Mouse (Mus musculus): ENCODE measurements at regions not wholly inside any gene's neighbourhood (a gene's known extent, or its start where the extent isn't known, plus 50 kb on each side); places are given as distances from the start of the nearest gene placed in this dataset.

GRCm38 (mm10) chr7:71457409-71458103 is 106.3 kb upstream of the Gm10295 start:
- peak overlapping the region; percentile 95 for H3K27ac ChIP-seq (ENCODE audit: low read depth, low read length)
- WGBS = 19% methylated on average over 4 of the region's 4 CpGs
- H3K4me3 ChIP-seq (ENCODE audit: low read length) = no peak overlapping the region
- peaks cover 18% of the 10 kb centered on the region for H3K4me1 ChIP-seq (ENCODE audit: control insufficient read depth, insufficient read depth, low read length)
- no peaks in the 10 kb centered on the region for H3K27me3 ChIP-seq (ENCODE audit: control insufficient read depth, insufficient read depth, low read length)
- no peak overlapping the region for H3K4me2 ChIP-seq (replicated peaks; ENCODE audit: low read depth, low read length)
- H3K9ac ChIP-seq (ENCODE audit: low read depth, low read length) = no peak overlapping the region
- H3K9me3 ChIP-seq (ENCODE audit: control insufficient read depth, low read length) = 0 out of 2 replicates have a peak, but pooled peaks cover 9% of the 10 kb centered on the region
- ATAC-seq (ENCODE audit: low FRiP score, low TSS enrichment) = peak; percentile 94
- no peaks in the 10 kb centered on the region for H3K36me3 ChIP-seq (ENCODE audit: control insufficient read depth, insufficient read depth, low read length)

- ATAC-seq (ENCODE audit: low FRiP score, low TSS enrichment) = no peak
- H3K27me3 ChIP-seq (ENCODE audit: control insufficient read depth, insufficient read depth, low read length) = no peaks in the 10 kb centered on the region
- no peak overlapping the region for H3K9ac ChIP-seq (ENCODE audit: low read depth, low read length)
- no peaks in the 10 kb centered on the region for H3K36me3 ChIP-seq (ENCODE audit: control insufficient read depth, insufficient read depth, low read length)
- no peak overlapping the region for H3K4me3 ChIP-seq (ENCODE audit: low read length)
- peaks cover 18% of the 10 kb centered on the region for H3K4me1 ChIP-seq (ENCODE audit: control insufficient read depth, insufficient read depth, low read length)
- no peak overlapping the region; the same call in 1 of the 2 replicates for H3K4me2 ChIP-seq (replicated peaks; ENCODE audit: low read depth, low read length)
- 57% methylated on average over 13 of the region's 13 CpGs for WGBS
- 0 out of 2 replicates have a peak, but pooled peaks cover 9% of the 10 kb centered on the region for H3K9me3 ChIP-seq (ENCODE audit: control insufficient read depth, low read length)
- peak overlapping the region; percentile 95 for H3K27ac ChIP-seq (ENCODE audit: low read depth, low read length)
Observed at GRCm38 (mm10) chr7:71456421-71456820, 105.1 kb upstream of the Gm10295 start.

GRCm38 (mm10) chr7:71440330-71441240 is 89.3 kb upstream of the Gm10295 start:
- no peak overlapping the region for H3K27ac ChIP-seq (ENCODE audit: low read depth, low read length)
- no peaks in the 10 kb centered on the region for H3K9me3 ChIP-seq (ENCODE audit: control insufficient read depth, low read length)
- ATAC-seq (ENCODE audit: low FRiP score, low TSS enrichment) = no peak
- no peak overlapping the region for H3K4me2 ChIP-seq (replicated peaks; ENCODE audit: low read depth, low read length)
- no peaks in the 10 kb centered on the region for H3K27me3 ChIP-seq (ENCODE audit: control insufficient read depth, insufficient read depth, low read length)
- no peak overlapping the region for H3K4me3 ChIP-seq (ENCODE audit: low read length)
- WGBS = 83% methylated on average over 11 of the region's 11 CpGs
- H3K4me1 ChIP-seq (ENCODE audit: control insufficient read depth, insufficient read depth, low read length) = no peaks in the 10 kb centered on the region
- no peaks in the 10 kb centered on the region for H3K36me3 ChIP-seq (ENCODE audit: control insufficient read depth, insufficient read depth, low read length)
- H3K9ac ChIP-seq (ENCODE audit: low read depth, low read length) = no peak overlapping the region

GRCm38 (mm10) chr7:71425982-71426381 is 74.7 kb upstream of the Gm10295 start:
- H3K4me3 ChIP-seq (ENCODE audit: low read length) = no peak overlapping the region
- no peak overlapping the region for H3K4me2 ChIP-seq (replicated peaks; ENCODE audit: low read depth, low read length)
- 26% methylated on average over 2 of the region's 2 CpGs for whole genome bisulfite sequencing
- no peaks in the 10 kb centered on the region for H3K9me3 ChIP-seq (ENCODE audit: control insufficient read depth, low read length)
- no peak overlapping the region for H3K9ac ChIP-seq (ENCODE audit: low read depth, low read length)
- no peaks in the 10 kb centered on the region for H3K27me3 ChIP-seq (ENCODE audit: control insufficient read depth, insufficient read depth, low read length)
- no peaks in the 10 kb centered on the region for H3K36me3 ChIP-seq (ENCODE audit: control insufficient read depth, insufficient read depth, low read length)
- H3K27ac ChIP-seq (ENCODE audit: low read depth, low read length) = no peak overlapping the region
- H3K4me1 ChIP-seq (ENCODE audit: control insufficient read depth, insufficient read depth, low read length) = no peaks in the 10 kb centered on the region
- peak; percentile 90 for ATAC-seq (ENCODE audit: low FRiP score, low TSS enrichment)

- Histone ChIP-seq H3K4me3 (ENCODE audit: low read length) (no peak overlapping the region), H3K9ac (ENCODE audit: low read depth, low read length) (no peak overlapping the region), H3K4me2 (replicated peaks; ENCODE audit: low read depth, low read length) (no peak overlapping the region), H3K27me3 (ENCODE audit: control insufficient read depth, insufficient read depth, low read length) (no peaks in the 10 kb centered on the region), H3K36me3 (ENCODE audit: control insufficient read depth, insufficient read depth, low read length) (no peaks in the 10 kb centered on the region), H3K4me1 (ENCODE audit: control insufficient read depth, insufficient read depth, low read length) (peaks cover 7% of the 10 kb centered on the region), H3K27ac (ENCODE audit: low read depth, low read length) (peak overlapping the region; percentile 31; the same call in 1 of the 2 replicates), H3K9me3 (ENCODE audit: control insufficient read depth, low read length) (no peaks in the 10 kb centered on the region)
- 58% methylated on average over 5 of the region's 5 CpGs for WGBS
- ATAC-seq (ENCODE audit: low FRiP score, low TSS enrichment) = peak; percentile 39; the same call in 1 of the 2 replicates
Observed at GRCm38 (mm10) chr7:71419261-71419660, 68.0 kb upstream of the Gm10295 start.

GRCm38 (mm10) chr7:71418856-71419255 is 67.6 kb upstream of the Gm10295 start:
- 43% methylated on average over 3 of the region's 3 CpGs for WGBS
- ATAC-seq (ENCODE audit: low FRiP score, low TSS enrichment) = no peak; the same call in 1 of the 2 replicates
- H3K27ac ChIP-seq (ENCODE audit: low read depth, low read length) = peak overlapping the region; percentile 31; the same call in 1 of the 2 replicates

GRCm38 (mm10) chr7:71414756-71415155 is 63.5 kb upstream of the Gm10295 start:
- no peak overlapping the region for H3K4me2 ChIP-seq (replicated peaks; ENCODE audit: low read depth, low read length)
- H3K4me3 ChIP-seq (ENCODE audit: low read length) = no peak overlapping the region
- no peaks in the 10 kb centered on the region for H3K9me3 ChIP-seq (ENCODE audit: control insufficient read depth, low read length)
- no peak overlapping the region for H3K9ac ChIP-seq (ENCODE audit: low read depth, low read length)
- 39% methylated on average over 2 of the region's 2 CpGs for WGBS
- no peak for ATAC-seq (ENCODE audit: low FRiP score, low TSS enrichment)
- no peaks in the 10 kb centered on the region for H3K27me3 ChIP-seq (ENCODE audit: control insufficient read depth, insufficient read depth, low read length)
- 0 out of 2 replicates have a peak overlapping the region, but pooled peaks have one; percentile 30 for H3K27ac ChIP-seq (ENCODE audit: low read depth, low read length)
- H3K36me3 ChIP-seq (ENCODE audit: control insufficient read depth, insufficient read depth, low read length) = no peaks in the 10 kb centered on the region
- H3K4me1 ChIP-seq (ENCODE audit: control insufficient read depth, insufficient read depth, low read length) = peaks cover 24% of the 10 kb centered on the region

More at GRCm38 (mm10) chr7:71418856-71419255, 67.6 kb upstream of the Gm10295 start:
- Histone ChIP-seq H3K27me3 (ENCODE audit: control insufficient read depth, insufficient read depth, low read length) (no peaks in the 10 kb centered on the region), H3K4me2 (replicated peaks; ENCODE audit: low read depth, low read length) (no peak overlapping the region), H3K9me3 (ENCODE audit: control insufficient read depth, low read length) (no peaks in the 10 kb centered on the region), H3K9ac (ENCODE audit: low read depth, low read length) (no peak overlapping the region), H3K4me3 (ENCODE audit: low read length) (no peak overlapping the region), H3K36me3 (ENCODE audit: control insufficient read depth, insufficient read depth, low read length) (no peaks in the 10 kb centered on the region), H3K4me1 (ENCODE audit: control insufficient read depth, insufficient read depth, low read length) (peaks cover 7% of the 10 kb centered on the region)

- no peak for ATAC-seq (ENCODE audit: low FRiP score, low TSS enrichment)
- H3K27me3 ChIP-seq (ENCODE audit: control insufficient read depth, insufficient read depth, low read length) = no peaks in the 10 kb centered on the region
- no peak overlapping the region for H3K9ac ChIP-seq (ENCODE audit: low read depth, low read length)
- no peaks in the 10 kb centered on the region for H3K36me3 ChIP-seq (ENCODE audit: control insufficient read depth, insufficient read depth, low read length)
- H3K4me2 ChIP-seq (replicated peaks; ENCODE audit: low read depth, low read length) = no peak overlapping the region
- peaks cover 31% of the 10 kb centered on the region for H3K4me1 ChIP-seq (ENCODE audit: control insufficient read depth, insufficient read depth, low read length)
- no peaks in the 10 kb centered on the region for H3K9me3 ChIP-seq (ENCODE audit: control insufficient read depth, low read length)
- 86% methylated on average over 6 of the region's 6 CpGs for WGBS
- no peak overlapping the region for H3K4me3 ChIP-seq (ENCODE audit: low read length)
- H3K27ac ChIP-seq (ENCODE audit: low read depth, low read length) = no peak overlapping the region; the same call in 1 of the 2 replicates
Observed at GRCm38 (mm10) chr7:71413121-71413520, 61.8 kb upstream of the Gm10295 start.
